Mouse (Mus musculus) forebrain, embryonic 16.5 days (tissue): ENCODE measurements at regions not wholly inside any gene's neighbourhood (a gene's known extent, or its start where the extent isn't known, plus 50 kb on each side); places are given as distances from the start of the nearest gene placed in this dataset.
A peak's percentile ranks its signal among the peaks of the same experiment; 100 is the strongest.

ENCODE experiments used
- ATAC-seq: fragments of 200-750 bp; cut with Nextera tagmentation; 2 replicates; pipeline ENCODE4 v1.8.0; 2017; ENCODE audit warnings: mild to moderate bottlenecking, moderate library complexity
- H3K27ac ChIP-seq: fragments of 300-500 bp; sonication (generic); 2 replicates; pipeline ENCODE4 v1.5.1; 2014; ENCODE audit warnings: low read length, control low read depth
- H3K27me3 ChIP-seq: fragments of 300-500 bp; sonication (generic); replicated peaks from 2 replicates; pipeline ENCODE4 v1.6.1; 2014; ENCODE audit warnings: low read length; ENCODE audit not compliant: control insufficient read depth, insufficient read depth
- H3K36me3 ChIP-seq: fragments of 300-500 bp; sonication (generic); 2 replicates; pipeline ENCODE4 v1.6.1; 2014; ENCODE audit not compliant: control insufficient read depth, insufficient read depth
- H3K4me1 ChIP-seq: fragments of 300-500 bp; sonication (generic); replicated peaks from 2 replicates; pipeline ENCODE4 v1.6.1; 2014; ENCODE audit warnings: low read length; ENCODE audit not compliant: control insufficient read depth, insufficient read depth
- H3K4me2 ChIP-seq: fragments of 300-500 bp; sonication (generic); 2 replicates; pipeline ENCODE4 v1.6.1; 2014; ENCODE audit warnings: mild to moderate bottlenecking, low read length, control low read depth
- H3K4me3 ChIP-seq: fragments of 300-500 bp; sonication (generic); replicated peaks from 2 replicates; pipeline ENCODE4 v1.5.1; 2014; ENCODE audit warnings: mild to moderate bottlenecking, low read length, control low read depth
- H3K9ac ChIP-seq: fragments of 300-500 bp; sonication (generic); replicated peaks from 2 replicates; pipeline ENCODE4 v1.6.1; 2014; ENCODE audit warnings: low read depth, low read length, control low read depth
- H3K9me3 ChIP-seq: fragments of 300-500 bp; sonication (generic); 2 replicates; pipeline ENCODE4 v1.6.1; 2016; ENCODE audit warnings: low read length; ENCODE audit not compliant: control insufficient read depth
- WGBS: fragments of 180-500 bp; shearing (Covaris S2); extraction: QIAGEN DNeasy Blood & Tissue Kit; methylation state at CpG from one replicate; pipeline ENCODE4 v1.1.7; 2014; 5-methylcytosine and 5-hydroxymethylcytosine counted together

DNA sequence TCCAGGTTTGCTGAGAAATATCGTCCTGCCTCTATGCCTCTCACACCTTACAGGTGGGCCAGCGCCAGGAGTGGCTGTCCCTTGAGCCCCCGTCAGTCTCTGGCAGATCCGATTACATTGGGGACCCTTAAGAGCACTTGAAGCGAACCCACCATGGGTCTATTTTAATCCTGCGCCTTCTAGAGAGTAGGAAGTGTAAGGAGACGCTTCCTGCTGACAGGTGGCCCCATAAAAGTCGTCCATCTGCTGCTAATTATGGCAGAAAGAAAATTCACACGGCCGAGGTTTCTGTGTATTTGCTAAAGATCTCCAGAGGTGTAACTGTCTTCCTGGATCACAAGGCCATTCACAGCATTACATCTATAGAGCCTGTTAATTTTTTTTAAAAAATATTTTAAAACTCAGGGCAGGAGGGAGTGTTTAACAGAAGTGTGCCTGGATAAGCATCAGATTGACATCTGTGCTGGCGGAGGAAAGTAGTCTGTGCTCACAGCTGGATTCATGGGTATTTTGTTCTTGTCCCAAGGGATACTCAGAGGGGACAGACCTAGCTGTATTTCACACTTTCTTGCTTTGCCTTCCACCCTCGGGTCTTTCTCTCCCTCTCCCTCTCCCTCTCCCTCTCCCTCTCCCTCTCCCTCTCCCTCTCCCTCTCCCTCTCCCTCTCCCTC, 394.9 kb downstream of the Vps13c start:
- H3K4me2 ChIP-seq: no peak overlapping the region
- H3K4me1 ChIP-seq: no peaks in the 10 kb centered on the region
- H3K27me3 ChIP-seq: no peaks in the 10 kb centered on the region
- H3K9ac ChIP-seq: no peak overlapping the region
- no peak overlapping the region for H3K27ac ChIP-seq
- ATAC-seq: no peak
- H3K4me3 ChIP-seq: no peak overlapping the region
- 45% methylated on average over 12 of the region's 12 CpGs for WGBS
- H3K9me3 ChIP-seq: no peaks in the 10 kb centered on the region
- H3K36me3 ChIP-seq: no peaks in the 10 kb centered on the region

DNA sequence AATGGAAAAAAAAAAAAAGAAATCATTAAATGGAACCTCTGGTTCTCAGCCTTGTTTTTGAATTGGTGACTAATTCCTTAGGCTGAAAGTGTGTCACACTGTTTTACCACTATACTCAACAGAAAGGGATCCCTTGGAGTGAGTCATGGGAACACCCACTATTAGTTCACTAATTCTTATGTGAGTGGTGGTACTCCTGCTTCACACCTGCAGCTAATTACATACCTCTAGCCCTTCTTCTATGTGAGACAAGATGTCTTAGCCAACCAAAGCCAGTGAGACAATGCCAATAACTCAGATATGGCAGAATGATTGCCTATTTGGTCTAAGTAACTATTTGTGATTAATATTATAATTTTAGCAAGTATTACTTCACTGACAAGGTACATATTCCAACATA, 398.9 kb downstream of the Vps13c start:
- Histone ChIP-seq H3K27me3 (no peaks in the 10 kb centered on the region), H3K9ac (no peak overlapping the region), H3K4me3 (no peak overlapping the region), H3K27ac (no peak overlapping the region), H3K4me1 (no peaks in the 10 kb centered on the region), H3K4me2 (no peak overlapping the region), H3K9me3 (no peaks in the 10 kb centered on the region), H3K36me3 (no peaks in the 10 kb centered on the region)
- no peak; the same call in 1 of the 2 replicates for ATAC-seq

- Histone ChIP-seq H3K4me2 (no peak overlapping the region), H3K27ac (no peak overlapping the region), H3K27me3 (no peaks in the 10 kb centered on the region), H3K4me1 (no peaks in the 10 kb centered on the region), H3K36me3 (no peaks in the 10 kb centered on the region), H3K4me3 (no peak overlapping the region), H3K9ac (no peak overlapping the region), H3K9me3 (no peaks in the 10 kb centered on the region)
- peak; percentile 50 for ATAC-seq
- 43% methylated on average over 5 of the region's 5 CpGs for WGBS
Measured at GRCm38 (mm10) chr9:68239551-68239950, 399.4 kb downstream of the Vps13c start.

DNA sequence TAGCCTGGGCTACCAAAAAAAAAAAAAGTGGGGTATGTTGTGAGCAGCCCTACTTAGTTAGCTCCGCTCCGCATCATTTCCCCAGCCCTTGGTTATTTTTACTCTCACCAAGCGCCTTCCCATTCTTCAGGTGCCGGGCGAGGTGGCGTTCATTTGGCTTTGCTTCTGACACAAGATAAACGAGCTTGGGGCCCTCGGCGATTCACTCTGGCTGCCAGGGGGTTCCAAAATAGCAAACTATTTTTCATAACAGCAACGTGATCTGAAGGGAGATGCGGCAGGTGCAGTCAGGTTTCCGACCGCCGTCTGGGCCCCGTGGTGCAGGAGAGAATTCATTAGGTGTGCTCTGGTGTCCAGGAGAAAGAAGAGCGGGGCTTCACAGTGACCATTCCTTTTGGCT, 403.6 kb upstream of the Rora start:
- no peak overlapping the region for H3K27ac ChIP-seq
- H3K27me3 ChIP-seq: no peaks in the 10 kb centered on the region
- H3K9ac ChIP-seq: no peak overlapping the region
- no peaks in the 10 kb centered on the region for H3K36me3 ChIP-seq
- H3K4me1 ChIP-seq: no peaks in the 10 kb centered on the region
- no peak for ATAC-seq
- H3K4me3 ChIP-seq: no peak overlapping the region
- H3K9me3 ChIP-seq: no peaks in the 10 kb centered on the region
- H3K4me2 ChIP-seq: no peak overlapping the region
- 87% methylated on average over 16 of the region's 16 CpGs for WGBS

DNA sequence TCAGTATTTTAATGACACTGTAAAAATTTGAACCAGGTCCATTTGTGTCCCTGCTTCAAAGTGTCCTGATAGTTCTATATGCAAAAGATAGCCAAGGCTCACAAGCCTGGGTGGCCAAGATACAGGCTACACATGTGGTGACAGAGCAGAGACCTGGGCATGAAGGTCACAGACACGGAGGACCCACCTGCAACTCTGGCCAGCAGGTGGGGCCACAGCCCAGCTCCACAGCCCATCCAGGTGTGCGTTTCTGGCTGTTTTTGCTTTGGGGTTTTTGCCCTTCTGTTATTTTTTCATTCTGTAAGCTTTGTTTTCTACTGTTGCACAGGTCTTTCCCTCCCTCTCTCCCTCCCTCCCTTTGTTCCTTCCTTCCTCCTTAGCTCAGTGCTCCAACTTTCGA, 399.4 kb upstream of the Rora start:
- Histone ChIP-seq H3K9ac (no peak overlapping the region), H3K27ac (no peak overlapping the region), H3K4me3 (no peak overlapping the region), H3K4me2 (no peak overlapping the region), H3K27me3 (no peaks in the 10 kb centered on the region), H3K4me1 (no peaks in the 10 kb centered on the region), H3K9me3 (no peaks in the 10 kb centered on the region), H3K36me3 (no peaks in the 10 kb centered on the region)
- no peak for ATAC-seq
- whole genome bisulfite sequencing: 64% methylated on average over 3 of the region's 3 CpGs

- no peak overlapping the region for H3K9ac ChIP-seq
- no peaks in the 10 kb centered on the region for H3K27me3 ChIP-seq
- no peaks in the 10 kb centered on the region for H3K4me1 ChIP-seq
- H3K36me3 ChIP-seq: no peaks in the 10 kb centered on the region
- 57% methylated on average over 18 of the region's 18 CpGs for WGBS
- H3K4me2 ChIP-seq: peak overlapping the region; percentile 26
- no peaks in the 10 kb centered on the region for H3K9me3 ChIP-seq
- no peak for ATAC-seq
- no peak overlapping the region for H3K27ac ChIP-seq
- H3K4me3 ChIP-seq: no peak overlapping the region
Measured at GRCm38 (mm10) chr9:68268551-68268950, 385.0 kb upstream of the Rora start.

DNA sequence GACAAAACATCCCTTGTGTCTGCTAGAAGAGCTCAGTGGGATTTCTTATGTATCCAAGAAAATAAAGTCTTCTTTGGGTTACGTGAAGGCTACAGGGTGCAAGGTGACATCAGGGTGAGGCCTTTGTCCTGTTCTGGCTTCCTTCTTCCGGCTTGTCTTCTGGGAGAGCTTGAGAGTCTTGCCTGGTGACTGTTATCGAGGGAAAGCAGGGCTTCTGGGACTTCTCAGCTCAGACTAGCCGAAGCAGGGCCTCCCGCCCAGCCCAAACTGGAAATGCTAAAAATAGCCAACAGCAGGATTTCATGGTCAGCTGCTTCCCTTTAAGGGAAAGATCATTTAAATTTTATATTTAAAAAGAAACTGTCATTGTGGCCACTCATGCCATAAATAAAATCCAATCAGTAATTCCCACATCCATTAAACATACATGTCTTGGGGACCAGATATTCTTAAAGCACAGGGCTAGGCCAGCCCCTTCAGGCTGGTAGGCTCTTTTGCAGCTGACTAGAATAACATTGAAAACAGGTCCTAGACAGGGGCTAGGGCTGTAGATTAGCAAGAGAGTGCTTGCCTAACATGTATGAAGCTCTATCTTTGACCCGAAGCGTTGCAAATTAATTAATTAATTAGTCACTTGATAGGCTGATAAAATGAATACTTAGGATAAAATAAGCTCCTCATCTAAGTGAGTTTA, 351.2 kb upstream of the Rora start:
- Histone ChIP-seq H3K36me3 (no peaks in the 10 kb centered on the region), H3K9me3 (no peaks in the 10 kb centered on the region), H3K4me1 (no peaks in the 10 kb centered on the region), H3K9ac (no peak overlapping the region), H3K27me3 (no peaks in the 10 kb centered on the region), H3K27ac (no peak overlapping the region), H3K4me2 (no peak overlapping the region), H3K4me3 (no peak overlapping the region)
- 78% methylated on average over 7 of the region's 7 CpGs for WGBS
- no peak for ATAC-seq

GRCm38 (mm10) chr9:68330721-68331120, 322.9 kb upstream of the Rora start:
- no peak overlapping the region for H3K27ac ChIP-seq
- 0 out of 2 replicates have a peak, but pooled peaks cover 2% of the 10 kb centered on the region for H3K4me1 ChIP-seq
- H3K27me3 ChIP-seq: no peaks in the 10 kb centered on the region
- H3K4me2 ChIP-seq: no peak overlapping the region
- ATAC-seq: no peak
- no peaks in the 10 kb centered on the region for H3K9me3 ChIP-seq
- no peak overlapping the region for H3K9ac ChIP-seq
- H3K36me3 ChIP-seq: no peaks in the 10 kb centered on the region
- no peak overlapping the region for H3K4me3 ChIP-seq
- WGBS: 46% methylated on average over 3 of the region's 3 CpGs

DNA sequence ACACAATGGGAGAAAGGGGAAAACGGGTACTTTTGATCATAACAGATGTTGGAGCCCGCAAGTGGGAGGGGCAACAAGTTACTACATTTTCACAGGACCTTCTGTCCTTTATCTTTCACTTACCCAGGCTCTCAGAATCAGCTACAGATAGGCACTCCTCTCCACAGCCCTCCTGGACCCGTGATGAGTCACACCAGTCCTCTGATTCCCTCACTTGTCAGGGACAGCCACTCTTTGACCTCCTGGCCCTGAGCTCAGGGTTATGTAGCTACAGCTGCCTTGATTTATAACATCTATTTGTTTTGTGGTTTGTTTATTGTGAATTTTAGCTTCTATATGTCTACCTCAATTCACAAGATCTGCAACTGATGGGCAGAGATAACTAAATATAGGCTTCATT, 312.7 kb upstream of the Rora start:
- Histone ChIP-seq H3K27ac (no peak overlapping the region), H3K27me3 (no peaks in the 10 kb centered on the region), H3K4me3 (no peak overlapping the region), H3K4me2 (no peak overlapping the region), H3K9ac (no peak overlapping the region), H3K4me1 (no peaks in the 10 kb centered on the region), H3K36me3 (no peaks in the 10 kb centered on the region), H3K9me3 (no peaks in the 10 kb centered on the region)
- no peak for ATAC-seq
- 79% methylated on average over 3 of the region's 3 CpGs for WGBS
